Mouse (Mus musculus) liver, adult 2 months (tissue): ENCODE measurements at regions not wholly inside any gene's neighbourhood (a gene's known extent, or its start where the extent isn't known, plus 50 kb on each side); places are given as distances from the start of the nearest gene placed in this dataset.

Experiments used
- DNase-seq: peaks from one replicate; pipeline ENCODE4 v3.0.0-alpha.2; 2011; ENCODE audit warnings: low read depth, low spot score; ENCODE audit errors: extremely low read depth
- H3K27ac ChIP-seq: fragments of 200-500 bp; replicated peaks from 2 replicates; pipeline ENCODE4 v1.5.1; 2012; ENCODE audit warnings: low read depth, mild to moderate bottlenecking, control low read depth, inconsistent platforms, low read length; ENCODE audit not compliant: insufficient read depth
- H3K27me3 ChIP-seq: fragments of 200-500 bp; 2 replicates; pipeline ENCODE4 v1.6.1; 2012; ENCODE audit warnings: mild to moderate bottlenecking, moderate library complexity, low read length, inconsistent platforms; ENCODE audit not compliant: control insufficient read depth, insufficient read depth
- H3K36me3 ChIP-seq: fragments of 200-500 bp; 2 replicates; pipeline ENCODE4 v1.6.1; 2012; ENCODE audit warnings: low read length, inconsistent platforms; ENCODE audit not compliant: control insufficient read depth, insufficient read depth
- H3K4me1 ChIP-seq: fragments of 200-500 bp; 2 replicates; pipeline ENCODE4 v1.6.1; 2011; ENCODE audit warnings: low read length; ENCODE audit not compliant: control insufficient read depth, insufficient read depth
- H3K4me3 ChIP-seq: fragments of 200-500 bp; 2 replicates; pipeline ENCODE4 v1.5.1; 2011; ENCODE audit warnings: low read depth, mild to moderate bottlenecking, control low read depth, low read length, moderate library complexity; ENCODE audit not compliant: insufficient read depth
- H3K79me2 ChIP-seq: fragments of 200-500 bp; 2 replicates; pipeline ENCODE4 v1.6.1; 2012; ENCODE audit warnings: inconsistent platforms, mild to moderate bottlenecking, low read length, moderate library complexity; ENCODE audit not compliant: control insufficient read depth, insufficient read depth
- H3K9ac ChIP-seq: fragments of 200-500 bp; 2 replicates; pipeline ENCODE4 v1.6.1; 2012; ENCODE audit warnings: low read depth, mild to moderate bottlenecking, control low read depth, inconsistent platforms, low read length
- CTCF ChIP-seq: fragments of 200-500 bp; IDR thresholded peaks from 2 replicates; pipeline ENCODE4 v1.5.1; 2011; ENCODE audit warnings: low read depth, low read length, control low read depth
- POLR2A ChIP-seq: fragments of 200-500 bp; IDR thresholded peaks from 2 replicates; pipeline ENCODE4 v1.6.1; 2011; ENCODE audit warnings: low read length, control low read depth; ENCODE audit not compliant: insufficient read depth; ENCODE audit errors: extremely low read depth
- WGBS: fragments of 180-500 bp; shearing (Covaris S2); methylation state at CpG from one replicate; pipeline ENCODE4 v1.1.7; 2018; 5-methylcytosine and 5-hydroxymethylcytosine counted together

DNA sequence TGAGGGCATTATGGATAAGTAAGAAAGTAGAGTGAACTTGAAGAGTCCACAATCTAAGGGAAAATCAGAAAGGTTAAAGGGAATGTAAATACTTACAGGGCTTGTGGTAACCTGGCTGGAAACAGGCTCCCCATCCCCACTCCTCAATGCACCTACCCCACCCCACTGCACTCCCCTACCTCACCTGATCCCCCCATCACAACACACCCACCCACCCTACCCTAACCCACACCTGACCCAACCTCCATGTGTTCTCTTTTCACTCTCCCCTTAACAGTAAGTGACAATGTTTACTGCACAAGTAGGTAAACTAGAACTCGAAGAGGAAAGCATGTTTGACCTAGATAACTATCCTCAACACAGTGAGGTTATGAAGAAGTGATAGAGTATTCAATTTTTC, 247.9 kb upstream of the Zc3h15 start:
- Histone ChIP-seq H3K27me3 (no peaks in the 10 kb centered on the region), H3K4me3 (no peak overlapping the region), H3K79me2 (no peaks in the 10 kb centered on the region), H3K27ac (no peak overlapping the region), H3K4me1 (no peaks in the 10 kb centered on the region), H3K9ac (no peak overlapping the region), H3K36me3 (no peaks in the 10 kb centered on the region)
- TF ChIP-seq CTCF (no peak), POLR2A (no peak)
- WGBS = 26% methylated on average over 1 of the region's 1 CpGs
- DNase-seq = no peak

DNA sequence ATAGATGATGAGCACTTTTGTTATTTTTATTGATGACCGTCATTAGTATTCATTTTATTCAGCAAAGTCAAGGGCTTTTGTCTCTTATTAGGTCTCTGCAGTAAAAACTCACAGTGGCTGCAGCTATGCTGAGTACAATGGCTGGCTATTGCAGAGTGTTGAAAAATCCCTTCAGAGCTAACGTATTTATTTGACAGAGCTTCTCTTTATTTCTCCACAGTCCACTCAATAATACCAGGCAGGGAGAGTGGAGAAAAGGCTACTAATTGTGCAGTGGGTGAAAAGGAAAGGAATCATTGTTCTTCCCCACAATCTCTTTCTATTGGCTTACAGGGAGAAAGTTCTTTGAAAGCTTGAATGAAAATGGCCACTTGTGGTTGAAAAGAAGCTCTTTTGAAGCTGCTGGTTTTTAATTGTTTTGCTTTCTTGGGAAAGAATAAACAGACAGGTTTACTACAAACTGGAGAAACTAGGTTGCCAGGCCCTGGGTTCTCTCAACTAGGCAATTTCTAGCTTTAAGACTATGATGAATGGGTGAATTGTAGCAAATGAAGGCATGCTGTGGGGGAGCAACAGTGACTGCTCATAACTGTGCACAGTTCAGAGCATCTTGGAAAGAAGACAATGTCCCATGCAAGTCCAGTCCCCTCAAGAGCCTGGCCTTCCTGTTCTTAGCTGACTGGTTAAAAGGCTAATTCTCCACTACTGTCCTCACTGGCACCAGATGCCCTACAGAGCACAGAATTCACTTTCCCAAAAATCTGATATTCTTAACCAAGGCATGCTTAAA, 247.2 kb upstream of the Zc3h15 start:
- DNase-seq = no peak
- Histone ChIP-seq H3K27ac (no peak overlapping the region), H3K9ac (no peak overlapping the region), H3K79me2 (no peaks in the 10 kb centered on the region), H3K4me1 (no peaks in the 10 kb centered on the region), H3K36me3 (no peaks in the 10 kb centered on the region), H3K4me3 (no peak overlapping the region), H3K27me3 (no peaks in the 10 kb centered on the region)
- TF ChIP-seq POLR2A (no peak), CTCF (no peak)
- 76% methylated on average over 2 of the region's 2 CpGs for WGBS

DNA sequence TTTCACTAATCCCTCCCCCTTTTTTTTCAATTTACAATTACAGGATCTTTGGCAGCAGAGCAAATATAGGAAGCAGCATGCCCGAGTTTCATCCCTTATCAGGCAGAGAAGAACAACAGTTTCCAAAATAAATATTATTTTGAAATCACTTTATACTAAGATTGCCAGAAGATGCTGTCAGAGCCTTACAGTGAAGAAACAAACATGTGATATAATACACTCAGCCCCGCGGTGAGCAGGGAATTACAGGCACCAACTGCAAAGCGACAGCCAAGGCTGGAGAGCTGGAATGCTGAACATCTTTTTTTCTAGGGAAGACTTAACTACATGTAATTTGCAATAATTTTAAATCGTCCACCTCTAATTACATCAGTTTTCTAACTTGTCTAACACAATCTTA, 201.5 kb upstream of the Zc3h15 start:
- DNase-seq = peak; percentile 7
- no peaks in the 10 kb centered on the region for H3K36me3 ChIP-seq
- H3K4me3 ChIP-seq = no peak overlapping the region
- no peaks in the 10 kb centered on the region for H3K4me1 ChIP-seq
- 61% methylated on average over 5 of the region's 5 CpGs for WGBS
- no peak overlapping the region for H3K27ac ChIP-seq
- H3K79me2 ChIP-seq = no peaks in the 10 kb centered on the region
- no peaks in the 10 kb centered on the region for H3K27me3 ChIP-seq
- H3K9ac ChIP-seq = no peak overlapping the region
- TF ChIP-seq POLR2A (no peak), CTCF (no peak)

DNA sequence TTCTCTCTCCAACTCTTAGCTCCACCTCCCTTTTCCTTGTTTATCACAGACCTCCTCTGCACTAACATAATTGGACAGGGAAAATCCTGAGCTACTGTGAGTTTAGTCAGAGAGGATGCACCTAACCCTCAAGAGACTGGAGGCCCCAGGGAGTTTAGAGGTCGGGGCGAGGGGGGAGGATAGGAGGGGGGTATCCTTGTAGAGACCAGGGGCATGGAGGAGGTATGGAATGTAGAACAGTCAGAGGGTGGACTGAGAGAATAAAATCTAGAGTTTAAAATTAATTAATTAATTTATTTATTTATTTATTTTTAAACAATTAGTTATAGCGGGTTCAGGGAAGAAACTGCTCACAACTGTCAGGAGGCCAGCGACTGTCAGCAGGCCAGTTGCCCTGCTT, 192.9 kb upstream of the Zc3h15 start:
- no peaks in the 10 kb centered on the region for H3K36me3 ChIP-seq
- no peaks in the 10 kb centered on the region for H3K4me1 ChIP-seq
- no peak overlapping the region for H3K9ac ChIP-seq
- TF ChIP-seq POLR2A (no peak), CTCF (no peak)
- DNase-seq = no peak
- H3K27me3 ChIP-seq = no peaks in the 10 kb centered on the region
- no peaks in the 10 kb centered on the region for H3K79me2 ChIP-seq
- H3K4me3 ChIP-seq = no peak overlapping the region
- WGBS = 89% methylated on average over 4 of the region's 4 CpGs
- no peak overlapping the region for H3K27ac ChIP-seq
